Mouse (Mus musculus) ES-Bruce4 (cell line): ENCODE data around the gene Med28. TPM values are rescaled to one million over a fixed set of nuclear protein-coding genes. Genes with fewer than 3 reads are reported as not detected.

ENCODE experiments used
- H3K27ac ChIP-seq: 2 replicates; pipeline ENCODE4 v1.5.1; 2012; ENCODE audit warnings: low read length, inconsistent platforms; ENCODE audit not compliant: insufficient read depth
- H3K27me3 ChIP-seq: 2 replicates; pipeline ENCODE4 v1.6.1; 2012; ENCODE audit warnings: mild to moderate bottlenecking, low read length, inconsistent platforms; ENCODE audit not compliant: control insufficient read depth, poor library complexity, insufficient read depth, severe bottlenecking
- H3K36me3 ChIP-seq: 2 replicates; pipeline ENCODE4 v1.6.1; 2012; ENCODE audit warnings: inconsistent platforms, mild to moderate bottlenecking, low read length, moderate library complexity; ENCODE audit not compliant: control insufficient read depth, poor library complexity, insufficient read depth, severe bottlenecking
- H3K4me1 ChIP-seq: one replicate; pipeline ENCODE4 v1.8.1; 2011; ENCODE audit warnings: low read length; ENCODE audit not compliant: control insufficient read depth, insufficient read depth
- H3K4me3 ChIP-seq: 2 replicates; pipeline ENCODE4 v1.5.1; 2011; ENCODE audit warnings: low read depth, mild to moderate bottlenecking, low read length
- H3K9ac ChIP-seq: 2 replicates; pipeline ENCODE4 v1.6.1; 2012; ENCODE audit warnings: low read depth, mild to moderate bottlenecking, inconsistent platforms; ENCODE audit not compliant: poor library complexity, severe bottlenecking
- H3K9me3 ChIP-seq: replicated peaks from 2 replicates; pipeline ENCODE4 v1.6.1; 2012; ENCODE audit warnings: mild to moderate bottlenecking, low read length, inconsistent platforms; ENCODE audit not compliant: control insufficient read depth, poor library complexity, insufficient read depth, severe bottlenecking
- CTCF ChIP-seq: IDR thresholded peaks from one replicate; pipeline ENCODE4 v1.8.1; 2011; ENCODE audit warnings: low read depth, low read length
- EP300 ChIP-seq: IDR thresholded peaks from 2 replicates; pipeline ENCODE4 v1.6.1; 2011; ENCODE audit warnings: low read depth, low read length; ENCODE audit not compliant: insufficient read depth
- POLR2A ChIP-seq: IDR thresholded peaks from one replicate; pipeline ENCODE4 v1.8.1; 2011; ENCODE audit warnings: low read length; ENCODE audit not compliant: insufficient read depth
- polyA plus RNA-seq: library from polyadenylated mRNA; stranded (reverse); fragments of >200 nt; gene quantifications from 2 replicates; pipeline ENCODE4 v1.2.4, GENCODE M21; 2011; ENCODE audit warnings: low read depth; ENCODE audit not compliant: missing spikeins, insufficient read depth, insufficient read length

Med28 gene
- polyA plus RNA-seq, 1 experiment, result 67.8 TPM

DNA sequence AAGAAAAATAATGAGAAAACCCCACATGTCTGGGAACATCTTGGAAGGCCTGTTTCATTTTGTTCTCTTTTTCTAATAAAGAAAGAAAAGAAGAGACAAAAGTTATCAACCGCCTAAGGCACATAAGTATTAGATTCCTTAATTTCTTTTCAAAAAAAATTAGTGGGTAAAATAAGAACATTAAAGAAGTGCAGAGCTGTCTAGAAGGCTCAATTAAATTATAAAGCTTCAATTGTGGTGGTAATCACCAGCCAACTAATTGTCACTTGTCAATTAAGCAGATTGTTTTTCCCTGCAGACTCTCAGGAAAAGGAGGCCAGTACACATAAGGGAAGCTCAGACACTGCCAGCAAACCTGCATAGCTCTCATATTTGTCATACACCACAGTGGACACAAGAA lies 45.8 kb downstream of the Med28 start:
- Histone ChIP-seq H3K9me3 (no peaks in the 10 kb centered on the region), H3K9ac (no peak overlapping the region), H3K4me1 (no peaks in the 10 kb centered on the region), H3K36me3 (no peaks in the 10 kb centered on the region), H3K27me3 (no peaks in the 10 kb centered on the region; the same call in 1 of the 2 replicates), H3K27ac (no peak overlapping the region), H3K4me3 (no peak overlapping the region)
- TF ChIP-seq POLR2A (no peak), CTCF (no peak), EP300 (no peak)

DNA sequence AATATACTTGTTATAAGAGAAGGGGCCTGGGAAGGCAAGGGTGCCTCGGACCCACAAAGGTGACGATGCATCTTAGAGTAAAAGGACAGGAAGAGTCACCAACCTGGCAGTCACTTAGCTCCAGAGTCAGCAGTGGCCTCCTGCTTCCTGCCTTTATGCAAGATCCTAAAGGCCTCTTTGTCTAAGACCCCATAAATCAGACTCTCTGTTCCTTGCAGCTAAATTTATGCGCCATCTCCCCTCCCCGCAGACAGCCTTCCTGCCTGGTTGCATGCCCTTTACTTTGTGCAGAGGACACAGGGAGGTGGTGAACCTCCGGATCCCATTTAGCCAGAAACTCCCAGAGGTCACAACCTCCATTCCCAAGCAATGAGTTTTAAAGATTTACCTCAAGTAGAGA lies 52.8 kb downstream of the Med28 start:
- H3K4me3 ChIP-seq, result no peak overlapping the region
- H3K4me1 ChIP-seq, result peaks cover 2% of the 10 kb centered on the region
- TF ChIP-seq POLR2A (no peak), EP300 (no peak), CTCF (no peak)
- H3K9ac ChIP-seq, result no peak overlapping the region
- H3K9me3 ChIP-seq, result no peaks in the 10 kb centered on the region
- no peaks in the 10 kb centered on the region for H3K27me3 ChIP-seq
- H3K36me3 ChIP-seq, result no peaks in the 10 kb centered on the region
- no peak overlapping the region for H3K27ac ChIP-seq

DNA sequence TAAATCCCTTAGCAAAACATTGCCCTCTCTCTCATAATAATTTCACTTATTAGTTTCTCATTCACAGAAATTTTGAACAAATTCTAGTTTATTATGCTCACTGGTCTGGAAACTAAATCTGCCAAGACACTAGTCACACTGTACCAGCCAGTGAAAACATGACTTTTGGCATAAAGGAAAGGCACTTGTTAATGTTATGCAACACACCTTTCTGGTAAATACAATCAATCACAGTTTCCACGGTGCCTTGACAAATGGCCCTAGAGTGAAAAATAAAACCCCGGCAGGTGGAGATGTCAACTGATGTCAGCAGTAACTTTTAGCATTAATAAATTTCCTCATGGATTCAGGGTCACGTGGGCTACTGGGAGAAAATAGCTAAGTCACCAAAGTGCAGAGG lies 56.7 kb downstream of the Med28 start:
- Histone ChIP-seq H3K4me1 (peaks cover 2% of the 10 kb centered on the region), H3K36me3 (no peaks in the 10 kb centered on the region), H3K4me3 (no peak overlapping the region), H3K9ac (no peak overlapping the region), H3K27ac (no peak overlapping the region), H3K9me3 (no peaks in the 10 kb centered on the region), H3K27me3 (no peaks in the 10 kb centered on the region)
- no peak for TF ChIP-seq CTCF
- no peak for TF ChIP-seq EP300
- TF ChIP-seq POLR2A, result no peak

DNA sequence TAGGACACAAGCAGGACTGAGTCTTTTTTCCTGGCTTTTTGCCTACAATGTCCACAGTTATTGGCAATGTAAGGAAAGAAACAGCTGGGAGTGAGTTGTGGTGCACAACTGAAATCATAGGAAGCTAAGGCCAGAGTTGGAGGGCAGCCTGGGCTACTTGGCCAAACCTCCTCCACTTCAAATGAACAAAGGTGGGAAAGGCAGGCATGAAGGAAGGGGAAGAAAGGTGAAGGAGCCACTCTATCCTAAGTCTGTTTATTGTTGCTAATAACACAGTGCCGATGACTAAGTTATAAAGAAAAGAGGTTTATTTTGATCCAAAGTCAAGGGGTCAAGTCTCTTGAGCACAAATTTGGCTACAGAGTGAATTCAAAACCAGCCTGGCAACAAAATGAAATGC lies 57.3 kb downstream of the Med28 start:
- TF ChIP-seq POLR2A (no peak), EP300 (no peak), CTCF (no peak)
- Histone ChIP-seq H3K4me1 (peaks cover 2% of the 10 kb centered on the region), H3K36me3 (no peaks in the 10 kb centered on the region), H3K4me3 (no peak overlapping the region), H3K27me3 (no peaks in the 10 kb centered on the region), H3K9ac (no peak overlapping the region), H3K27ac (no peak overlapping the region), H3K9me3 (no peaks in the 10 kb centered on the region)

Other genes with a start within 250 kb of the Med28 start
- gene Qdpr, start 70.0 kb upstream of the Med28 start, polyA plus RNA-seq, result 95.1 and 100 TPM in 2 replicates
- not detected in 2 replicates for gene Clrn2, start 66.5 kb upstream of the Med28 start, polyA plus RNA-seq
- 190 and 201 TPM in 2 replicates for gene Lap3, start 26.9 kb upstream of the Med28 start, polyA plus RNA-seq
- gene Fam184b, start 119.4 kb downstream of the Med28 start, polyA plus RNA-seq, result not detected in 2 replicates
- gene Ncapg, start 149.7 kb downstream of the Med28 start, polyA plus RNA-seq, result 104 and 109 TPM in 2 replicates